Mouse (Mus musculus): ENCODE measurements around the gene 4933434E20Rik. TPM values are rescaled to one million over a fixed set of nuclear protein-coding genes. Genes with fewer than 3 reads are reported as not detected.

The 4933434E20Rik gene
- polyA plus RNA-seq, 1 experiment, result 35.4 TPM

DNA sequence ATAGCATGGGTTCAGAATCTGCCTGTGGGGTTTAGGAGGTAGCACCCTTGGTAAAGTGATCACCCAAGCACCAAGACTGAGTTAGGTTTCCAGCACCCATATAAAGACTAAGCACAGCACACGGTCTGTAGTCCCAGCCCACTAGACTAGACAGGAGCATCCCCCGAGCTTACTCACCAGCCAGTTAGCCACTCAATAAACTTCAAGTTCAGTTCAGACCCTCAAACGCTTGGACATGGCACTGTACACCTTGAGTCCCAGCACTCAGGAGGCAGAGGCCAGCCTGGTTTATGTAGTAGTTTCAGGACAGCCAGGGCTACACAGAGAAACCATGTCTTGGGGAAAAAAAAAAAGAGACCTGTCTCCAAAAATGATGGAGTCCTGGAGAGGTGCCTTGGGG lies 49.6 kb downstream of the 4933434E20Rik start:
- TF ChIP-seq GATA1 (IDR thresholded peaks at IDR 0.05; ENCODE audit: low read length), result no peak

DNA sequence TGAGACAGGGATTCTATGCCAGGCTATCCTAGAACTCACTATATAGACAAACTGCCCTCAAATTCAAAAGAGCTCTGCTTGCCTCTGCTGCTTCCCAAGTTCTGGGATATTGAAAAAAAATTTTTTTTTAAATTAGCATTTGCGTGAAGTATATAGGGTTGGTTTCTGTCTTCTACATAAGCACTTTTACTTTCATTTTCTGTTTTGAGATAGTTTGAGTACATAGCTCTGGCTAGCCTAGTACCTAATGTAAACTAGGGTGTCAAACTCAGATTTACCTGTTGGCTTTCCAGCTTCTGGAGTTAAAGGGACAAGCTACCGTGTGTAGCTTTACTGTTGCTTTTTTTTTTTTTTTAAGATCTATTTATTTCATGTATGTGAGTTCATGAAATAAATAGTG lies 50.2 kb downstream of the 4933434E20Rik start:
- TF ChIP-seq GATA1 (IDR thresholded peaks at IDR 0.05; ENCODE audit: low read length), result no peak

DNA sequence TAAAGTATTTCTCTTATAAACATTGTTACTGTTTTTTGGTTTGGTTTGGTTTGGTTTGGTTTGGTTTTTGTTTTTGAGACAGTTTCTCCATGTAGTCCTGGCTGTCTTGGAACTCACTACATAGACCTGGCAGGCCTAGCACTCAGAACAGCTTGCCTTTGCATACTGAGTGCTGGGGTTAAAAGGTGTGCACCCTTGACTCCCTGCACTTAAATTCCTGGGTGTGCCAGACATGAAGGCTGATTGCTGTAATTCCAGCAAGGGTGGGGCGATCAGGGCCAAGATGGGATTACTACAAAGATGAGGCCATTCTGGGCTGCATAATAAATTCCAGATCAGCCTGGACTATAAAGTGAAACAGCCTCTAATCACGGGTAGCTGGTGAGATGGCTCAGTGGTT lies 50.8 kb downstream of the 4933434E20Rik start:
- TF ChIP-seq GATA1 (IDR thresholded peaks at IDR 0.05; ENCODE audit: low read length), result no peak

DNA sequence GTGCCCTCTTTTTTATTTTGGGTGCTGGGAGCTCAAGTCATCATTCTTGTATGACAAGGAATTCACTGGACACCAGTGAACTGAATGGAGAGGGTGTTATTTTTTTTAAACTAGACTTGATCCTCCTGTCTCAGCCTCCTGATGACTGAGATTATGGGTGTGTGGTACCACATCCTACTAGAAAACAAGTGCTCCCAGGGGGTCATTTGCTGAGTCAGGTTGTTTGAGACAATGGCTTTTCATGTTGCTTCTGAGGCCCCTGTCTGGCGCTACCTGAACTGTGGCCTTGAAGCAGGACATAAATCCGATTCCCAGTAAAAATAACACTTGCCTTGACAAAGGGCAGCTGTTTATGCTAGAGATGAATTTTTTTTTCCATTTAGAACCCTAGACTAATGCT lies 51.7 kb downstream of the 4933434E20Rik start:
- no peak for TF ChIP-seq GATA1 (IDR thresholded peaks at IDR 0.05; ENCODE audit: low read length)

DNA sequence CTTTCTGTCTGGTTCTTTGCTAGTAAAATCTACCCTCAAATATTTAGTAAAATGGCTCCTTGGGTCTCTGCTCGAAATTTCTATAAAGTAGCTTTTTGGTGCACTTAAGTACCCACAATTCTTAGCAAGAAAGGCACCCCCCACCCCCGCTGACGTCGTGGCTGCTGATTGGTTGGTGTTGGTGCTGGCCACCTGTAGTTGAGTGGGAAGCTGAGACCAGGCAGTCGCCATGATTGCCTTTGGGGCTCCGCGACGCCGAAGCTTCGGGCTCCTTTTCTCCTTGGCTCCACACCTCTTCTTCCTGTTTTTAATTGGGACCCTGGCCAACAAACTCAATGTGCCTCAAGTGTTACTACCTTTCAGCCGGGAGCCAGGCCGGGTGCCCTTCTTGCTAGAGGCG lies 52.5 kb downstream of the 4933434E20Rik start, which contains the start of gene Nup210l:
Nup210l (plus strand) TSS at position 195 of the 400 bp plus-strand sequence.
- TF ChIP-seq GATA1 (IDR thresholded peaks at IDR 0.05; ENCODE audit: low read length), result no peak

DNA sequence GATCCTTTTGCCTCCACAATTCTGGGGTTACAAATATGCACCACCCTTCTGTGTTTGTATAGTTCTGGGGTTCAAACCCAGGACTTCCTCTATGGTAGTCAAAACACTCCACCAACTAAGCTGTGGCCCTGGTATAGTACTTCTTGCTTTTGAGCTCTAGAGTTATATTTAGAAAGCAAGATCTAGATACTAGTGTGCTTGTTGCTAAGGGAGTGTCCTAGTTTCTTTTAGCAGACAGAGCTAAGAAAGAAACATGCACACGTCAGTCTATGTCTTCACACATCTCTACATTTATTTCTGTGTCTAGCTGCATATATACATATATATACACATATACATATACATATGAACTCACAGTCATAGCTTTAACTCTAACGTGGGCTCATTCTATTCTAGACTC lies 60.3 kb downstream of the 4933434E20Rik start:
- TF ChIP-seq GATA1 (IDR thresholded peaks at IDR 0.05; ENCODE audit: low read length), result no peak

DNA sequence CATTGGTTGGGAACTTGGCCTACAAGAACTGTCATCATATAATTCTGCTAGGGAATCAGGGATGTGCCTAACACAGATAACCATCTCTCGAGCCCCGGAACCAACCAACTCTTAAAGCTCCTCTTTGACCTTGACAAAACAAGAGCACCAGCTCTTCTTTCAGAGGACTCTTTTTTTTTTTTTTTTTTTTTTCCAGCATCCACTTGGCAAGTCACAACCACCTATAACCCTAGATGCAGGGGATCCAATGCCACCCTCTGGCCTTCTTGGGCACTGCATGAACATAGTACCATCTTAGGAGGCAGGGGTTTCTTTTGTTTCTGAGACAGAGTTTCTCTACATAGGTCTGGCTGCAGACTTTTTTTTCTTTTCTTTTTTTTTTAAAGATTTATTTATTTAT lies 62.9 kb downstream of the 4933434E20Rik start:
- no peak for TF ChIP-seq GATA1 (IDR thresholded peaks at IDR 0.05; ENCODE audit: low read length)

DNA sequence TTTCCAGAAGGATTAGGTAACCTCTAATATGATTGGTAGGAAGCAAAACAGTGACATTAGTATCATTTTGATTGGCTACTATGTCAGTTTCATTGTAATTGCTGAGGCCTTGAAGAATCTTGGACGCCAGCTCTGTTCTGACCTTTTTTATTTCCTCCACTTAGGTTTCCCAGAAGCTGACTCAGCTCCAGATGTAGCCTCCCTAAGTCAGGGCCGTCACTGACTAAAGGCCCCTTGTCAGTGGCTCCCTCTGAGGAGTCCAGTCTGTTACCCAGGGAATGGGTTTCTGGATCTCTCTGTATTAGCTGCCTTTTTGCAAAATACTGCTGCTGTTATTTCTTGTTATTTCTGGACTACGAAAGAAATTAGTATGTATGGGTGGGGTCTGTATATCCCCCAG lies 64.1 kb downstream of the 4933434E20Rik start:
- TF ChIP-seq GATA1 (IDR thresholded peaks at IDR 0.05; ENCODE audit: low read length), result no peak

Other genes with a start within 250 kb of the 4933434E20Rik start
- gene She, start 220.3 kb upstream of the 4933434E20Rik start, polyA plus RNA-seq (2012), result not detected in 2 replicates
- not detected in 2 replicates for gene Il6ra, start 138.4 kb upstream of the 4933434E20Rik start, polyA plus RNA-seq (2012)
- gene Atp8b2, start 88.1 kb upstream of the 4933434E20Rik start, polyA plus RNA-seq (2012), result not detected in 2 replicates
- gene Hax1, start 52.9 kb upstream of the 4933434E20Rik start, polyA plus RNA-seq (2012), result 17.4 and 50.6 TPM in 2 replicates
- 158 and 183 TPM in 2 replicates for gene Ubap2l, start 992 bp downstream of the 4933434E20Rik start, polyA plus RNA-seq (2012)
- gene Tpm3, start 21.0 kb downstream of the 4933434E20Rik start, polyA plus RNA-seq (2012), result 194 and 266 TPM in 2 replicates
- gene Nup210l, start 52.5 kb downstream of the 4933434E20Rik start, polyA plus RNA-seq (2012), result not detected in 2 replicates
- 121 and 183 TPM in 2 replicates for gene Rps27, start 162.0 kb downstream of the 4933434E20Rik start, polyA plus RNA-seq (2012)
- gene Rab13, start 162.1 kb downstream of the 4933434E20Rik start, polyA plus RNA-seq (2012), result 2.3 and 2.4 TPM in 2 replicates
- 86.1 and 122 TPM in 2 replicates for gene Jtb, start 180.0 kb downstream of the 4933434E20Rik start, polyA plus RNA-seq (2012)
- gene Creb3l4, start 191.9 kb downstream of the 4933434E20Rik start, polyA plus RNA-seq (2012), result not detected in 2 replicates
- gene Slc39a1, start 196.5 kb downstream of the 4933434E20Rik start, polyA plus RNA-seq (2012), result 14.3 and 15.6 TPM in 2 replicates
- 40.3 and 49.3 TPM in 2 replicates for gene Crtc2, start 202.5 kb downstream of the 4933434E20Rik start, polyA plus RNA-seq (2012)
- gene Dennd4b, start 213.5 kb downstream of the 4933434E20Rik start, polyA plus RNA-seq (2012), result 66.1 and 104 TPM in 2 replicates
- 3.0 and 3.6 TPM in 2 replicates for gene Gatad2b, start 241.5 kb downstream of the 4933434E20Rik start, polyA plus RNA-seq (2012)